Mouse (Mus musculus): Measurements from ENCODE around the gene Ier5l. TPM values are rescaled to one million over a fixed set of nuclear protein-coding genes. Genes with fewer than 3 reads are reported as not detected.

The Ier5l gene
- total and polyA plus RNA-seq, 3 experiments = 0.31 to 0.98 (median 0.51) TPM

- TF ChIP-seq JUND (conservative IDR thresholded peaks at IDR 0.05; ENCODE audit: low read depth, low read length) (no peak), CHD1 (IDR thresholded peaks at IDR 0.05; ENCODE audit: low read depth, low read length) (no peak), ETS1 (conservative IDR thresholded peaks at IDR 0.05; ENCODE audit: low read depth, low read length) (no peak), RAD21 (IDR thresholded peaks at IDR 0.05; ENCODE audit: low read depth, low read length) (no peak), UBTF (IDR thresholded peaks at IDR 0.05; ENCODE audit: low read depth, low read length) (no peak), USF2 (conservative IDR thresholded peaks at IDR 0.05; ENCODE audit: low read depth, low read length) (no peak), JUN (IDR thresholded peaks at IDR 0.05; ENCODE audit: insufficient read depth, low read depth, low read length) (no peak), ZKSCAN1 (IDR thresholded peaks at IDR 0.05; ENCODE audit: borderline replicate concordance, low read depth, low read length) (no peak), E2F4 (IDR thresholded peaks at IDR 0.05; ENCODE audit: insufficient replicate concordance, low read depth, low read length) (no peak), KAT2A (IDR thresholded peaks at IDR 0.05; ENCODE audit: insufficient replicate concordance, low read length) (no peak), ZNF384 (IDR thresholded peaks at IDR 0.05; ENCODE audit: low read depth, low read length) (no peak), ELF1 (IDR thresholded peaks at IDR 0.05; ENCODE audit: low read depth, low read length) (no peak), GABPA (IDR thresholded peaks at IDR 0.05; ENCODE audit: insufficient replicate concordance, low read depth, low read length) (no peak)
- dilution Hi-C loops (cut with MboI; ENCODE audit: extremely low pct_ligation_motif_present, extremely low pct_unique_long_range_greater_than_20kb, low sequenced_read_pairs) = no loop called here
- peaks cover 9 to 54% of the 10 kb centered on the region in 2 experiments for H3K36me3 ChIP-seq (replicated peaks in 1 of 2; ENCODE audit: control insufficient read depth in 1 of 2, insufficient read depth in 1 of 2, low read length in 1 of 2)
Measured at GRCm38 (mm10) chr2:30453570-30453969, 20.4 kb downstream of the Ier5l start.

GRCm38 (mm10) chr2:30451525-30451924, 22.5 kb downstream of the Ier5l start:
- H3K4me3 ChIP-seq (replicated peaks in 1 of 3; ENCODE audit: low read depth in 2 of 3, low read length in 2 of 3, poor library complexity in 1 of 3) = no peak overlapping the region
- no peaks in the 10 kb centered on the region for H3K79me2 ChIP-seq (replicated peaks; ENCODE audit: control insufficient read depth, extremely low read depth, insufficient read depth, poor library complexity, severe bottlenecking)
- H3K9me3 ChIP-seq (replicated peaks; ENCODE audit: low read length) = peaks cover 20% of the 10 kb centered on the region
- H3K4me2 ChIP-seq (ENCODE audit: insufficient read depth, low read depth, poor library complexity, severe bottlenecking) = no peak overlapping the region
- dilution Hi-C loops (cut with MboI; ENCODE audit: extremely low pct_ligation_motif_present, extremely low pct_unique_long_range_greater_than_20kb, low sequenced_read_pairs) (no loop called here), in situ Hi-C loops (cut with MboI; ENCODE audit: low pct_ligation_motif_present, low pct_unique_long_range_greater_than_20kb, low sequenced_read_pairs) (no loop called here)
- H3K27me3 ChIP-seq (replicated peaks) = no peaks in the 10 kb centered on the region
- peaks cover 15 to 71% of the 10 kb centered on the region in 2 experiments for H3K36me3 ChIP-seq (replicated peaks in 1 of 2; ENCODE audit: control insufficient read depth in 1 of 2, insufficient read depth in 1 of 2, low read length in 1 of 2)
- no peak for DNase-seq (ENCODE audit: extremely low read depth)
- TF ChIP-seq USF2 (conservative IDR thresholded peaks at IDR 0.05; ENCODE audit: low read depth, low read length) = no peak
- no peak for TF ChIP-seq PAX5 (IDR thresholded peaks at IDR 0.05; ENCODE audit: low read length)
- TF ChIP-seq JUN (IDR thresholded peaks at IDR 0.05; ENCODE audit: insufficient read depth, low read depth, low read length) = no peak
- no peak for TF ChIP-seq NRF1 (IDR thresholded peaks at IDR 0.05; ENCODE audit: low read depth, low read length)
- no peak for TF ChIP-seq MAX (IDR thresholded peaks at IDR 0.05; ENCODE audit: low read length)
- no peak for TF ChIP-seq CHD2 (IDR thresholded peaks at IDR 0.05; ENCODE audit: low read length)
- no peak for TF ChIP-seq MXI1 (IDR thresholded peaks at IDR 0.05; ENCODE audit: low read depth, low read length)
- TF ChIP-seq RAD21 (IDR thresholded peaks at IDR 0.05; ENCODE audit: low read depth, low read length) = no peak
- TF ChIP-seq ZC3H11A (IDR thresholded peaks at IDR 0.05; ENCODE audit: low read depth, low read length) = no peak
- no peak for TF ChIP-seq CTCF (conservative IDR thresholded peaks at IDR 0.05 in 1 of 2, IDR thresholded peaks at IDR 0.05 in 1 of 2; ENCODE audit: low read depth in 2 of 2, low read length in 2 of 2)
- no peak for TF ChIP-seq E2F4 (IDR thresholded peaks at IDR 0.05; ENCODE audit: insufficient replicate concordance, low read depth, low read length)
- no peak for TF ChIP-seq MAZ (IDR thresholded peaks at IDR 0.05; ENCODE audit: low read depth, low read length)
- no peak for TF ChIP-seq ZMIZ1 (IDR thresholded peaks at IDR 0.05; ENCODE audit: low read depth, low read length)
- no peak for TF ChIP-seq MEF2A (IDR thresholded peaks at IDR 0.05; ENCODE audit: borderline replicate concordance, low read depth, low read length)
- TF ChIP-seq ELF1 (IDR thresholded peaks at IDR 0.05; ENCODE audit: low read depth, low read length) = no peak
- TF ChIP-seq BHLHE40 (IDR thresholded peaks at IDR 0.05; ENCODE audit: low read depth, low read length) = no peak
- TF ChIP-seq RCOR1 (conservative IDR thresholded peaks at IDR 0.05; ENCODE audit: low read depth, low read length) = no peak
- H3K4me1 ChIP-seq (ENCODE audit: control insufficient read depth in 1 of 2, insufficient read depth in 2 of 2) = peaks cover 10 to 43% of the 10 kb centered on the region in 2 experiments
- no peak overlapping the region for H3K27ac ChIP-seq (ENCODE audit: insufficient read depth, low read depth)
- H3K9ac ChIP-seq (ENCODE audit: insufficient read depth, low read depth) = no peak overlapping the region

More at GRCm38 (mm10) chr2:30453570-30453969, 20.4 kb downstream of the Ier5l start:
- in situ Hi-C loops (cut with MboI; ENCODE audit: low pct_ligation_motif_present, low pct_unique_long_range_greater_than_20kb, low sequenced_read_pairs) = no loop called here
- DNase-seq (ENCODE audit: extremely low read depth) = no peak
- Histone ChIP-seq H3K27ac (ENCODE audit: insufficient read depth, low read depth) (peak overlapping the region; percentile 13; the same call in 1 of the 2 replicates), H3K79me2 (replicated peaks; ENCODE audit: control insufficient read depth, extremely low read depth, insufficient read depth, poor library complexity, severe bottlenecking) (no peaks in the 10 kb centered on the region), H3K9ac (ENCODE audit: insufficient read depth, low read depth) (no peak overlapping the region), H3K9me3 (replicated peaks; ENCODE audit: low read length) (peaks cover 16% of the 10 kb centered on the region), H3K27me3 (replicated peaks) (no peaks in the 10 kb centered on the region), H3K4me3 (replicated peaks in 1 of 3; ENCODE audit: low read depth in 2 of 3, low read length in 2 of 3, poor library complexity in 1 of 3) (no peak overlapping the region), H3K4me2 (ENCODE audit: insufficient read depth, low read depth, poor library complexity, severe bottlenecking) (no peak overlapping the region), H3K4me1 (ENCODE audit: control insufficient read depth in 1 of 2, insufficient read depth in 2 of 2) (peaks cover 6 to 48% of the 10 kb centered on the region in 2 experiments)
